Mouse (Mus musculus): ENCODE results near the gene Usp21. TPM values are rescaled to one million over a fixed set of nuclear protein-coding genes. Genes with fewer than 3 reads are reported as not detected.

Usp21 gene
- polyA plus RNA-seq, 2 experiments: 17.4 to 18.0 TPM

- H3K36me3 ChIP-seq (replicated peaks; ENCODE audit: control insufficient read depth, insufficient read depth, low read depth): no peaks in the 10 kb centered on the region
- DNase-seq (ENCODE audit: low read depth in 3 of 3, low spot score in 3 of 3) (no peak), ATAC-seq (ENCODE audit: insufficient read depth) (no peak)
- no peak overlapping the region for H3K9ac ChIP-seq (replicated peaks)
- H3K27me3 ChIP-seq (ENCODE audit: control insufficient read depth, insufficient read depth, low read length): peaks cover 10% of the 10 kb centered on the region
- 62% methylated on average over 9 of the region's 9 CpGs for WGBS (ENCODE audit: insufficient replicate concordance)
- TF ChIP-seq EP300 (IDR thresholded peaks at IDR 0.05; ENCODE audit: low read depth): no peak
- TF ChIP-seq CTCF (IDR thresholded peaks at IDR 0.05; ENCODE audit: low read depth): no peak
- no peak overlapping the region for H3K4me3 ChIP-seq (ENCODE audit: insufficient read depth in 1 of 2, low read depth in 2 of 2, low read length in 2 of 2)
- no peak overlapping the region for H3K27ac ChIP-seq
- H3K4me2 ChIP-seq (ENCODE audit: low read depth): no peak overlapping the region
- H3K9me3 ChIP-seq (ENCODE audit: control insufficient read depth, low read length): no peaks in the 10 kb centered on the region
- peaks cover 0 to 15% of the 10 kb centered on the region in 2 experiments; a peak in 2 of 4 replicates for H3K4me1 ChIP-seq (replicated peaks; ENCODE audit: control insufficient read depth in 2 of 2, insufficient read depth in 2 of 2, low read length in 1 of 2)
Measured at GRCm38 (mm10) chr1:171257781-171258180, 30.0 kb downstream of the Usp21 start.

- DNase-seq (ENCODE audit: low read depth in 3 of 3, low spot score in 3 of 3) (peak in 1 of 3 experiments; percentile 63), ATAC-seq (ENCODE audit: insufficient read depth) (no peak)
- H3K36me3 ChIP-seq (replicated peaks; ENCODE audit: control insufficient read depth, insufficient read depth, low read depth): no peaks in the 10 kb centered on the region
- H3K4me3 ChIP-seq (ENCODE audit: insufficient read depth in 1 of 2, low read depth in 2 of 2, low read length in 2 of 2): no peak overlapping the region
- H3K4me1 ChIP-seq (replicated peaks; ENCODE audit: control insufficient read depth in 2 of 2, insufficient read depth in 2 of 2, low read length in 1 of 2): peaks cover 0 to 11% of the 10 kb centered on the region in 2 experiments; a peak in 2 of 4 replicates
- no peak overlapping the region for H3K9ac ChIP-seq (replicated peaks)
- H3K27ac ChIP-seq: no peak overlapping the region
- 53% methylated on average over 15 of the region's 15 CpGs for WGBS (ENCODE audit: insufficient replicate concordance)
- H3K4me2 ChIP-seq (ENCODE audit: low read depth): no peak overlapping the region
- no peaks in the 10 kb centered on the region for H3K9me3 ChIP-seq (ENCODE audit: control insufficient read depth, low read length)
- TF ChIP-seq EP300 (IDR thresholded peaks at IDR 0.05; ENCODE audit: low read depth) (no peak), CTCF (IDR thresholded peaks at IDR 0.05; ENCODE audit: low read depth) (peak; percentile 85)
- H3K27me3 ChIP-seq (ENCODE audit: control insufficient read depth, insufficient read depth, low read length): peaks cover 13% of the 10 kb centered on the region
Measured at GRCm38 (mm10) chr1:171256937-171257548, 30.7 kb downstream of the Usp21 start.

GRCm38 (mm10) chr1:171256095-171256818 lies 31.5 kb downstream of the Usp21 start:
- no peak for TF ChIP-seq EP300 (IDR thresholded peaks at IDR 0.05; ENCODE audit: low read depth)
- no peak for TF ChIP-seq CTCF (IDR thresholded peaks at IDR 0.05; ENCODE audit: low read depth)
- no peak overlapping the region for H3K27ac ChIP-seq
- H3K4me3 ChIP-seq (ENCODE audit: insufficient read depth in 1 of 2, low read depth in 2 of 2, low read length in 2 of 2): no peak overlapping the region
- ATAC-seq (ENCODE audit: insufficient read depth): no peak
- no peaks in the 10 kb centered on the region for H3K36me3 ChIP-seq (replicated peaks; ENCODE audit: control insufficient read depth, insufficient read depth, low read depth)
- no peak overlapping the region for H3K4me2 ChIP-seq (ENCODE audit: low read depth)
- H3K9me3 ChIP-seq (ENCODE audit: control insufficient read depth, low read length): no peaks in the 10 kb centered on the region
- peaks cover 0 to 10% of the 10 kb centered on the region in 2 experiments; a peak in 2 of 4 replicates for H3K4me1 ChIP-seq (replicated peaks; ENCODE audit: control insufficient read depth in 2 of 2, insufficient read depth in 2 of 2, low read length in 1 of 2)
- no peak for DNase-seq (ENCODE audit: low read depth in 3 of 3, low spot score in 3 of 3)
- no peak overlapping the region for H3K9ac ChIP-seq (replicated peaks)
- H3K27me3 ChIP-seq (ENCODE audit: control insufficient read depth, insufficient read depth, low read length): peaks cover 18% of the 10 kb centered on the region
- 76% methylated on average over 24 of the region's 24 CpGs for WGBS (ENCODE audit: insufficient replicate concordance)

GRCm38 (mm10) chr1:171252415-171252814 lies 35.4 kb downstream of the Usp21 start:
- Histone ChIP-seq H3K4me1 (replicated peaks; ENCODE audit: control insufficient read depth in 2 of 2, insufficient read depth in 2 of 2, low read length in 1 of 2) (peaks cover 6 to 8% of the 10 kb centered on the region in 2 experiments), H3K9ac (replicated peaks) (no peak overlapping the region), H3K27me3 (ENCODE audit: control insufficient read depth, insufficient read depth, low read length) (peaks cover 25% of the 10 kb centered on the region), H3K4me3 (ENCODE audit: insufficient read depth in 1 of 2, low read depth in 2 of 2, low read length in 2 of 2) (no peak overlapping the region), H3K36me3 (replicated peaks; ENCODE audit: control insufficient read depth, insufficient read depth, low read depth) (no peaks in the 10 kb centered on the region), H3K4me2 (ENCODE audit: low read depth) (no peak overlapping the region), H3K27ac (no peak overlapping the region), H3K9me3 (ENCODE audit: control insufficient read depth, low read length) (no peaks in the 10 kb centered on the region)
- ATAC-seq (ENCODE audit: insufficient read depth): no peak
- TF ChIP-seq EP300 (IDR thresholded peaks at IDR 0.05; ENCODE audit: low read depth) (no peak), CTCF (IDR thresholded peaks at IDR 0.05; ENCODE audit: low read depth) (no peak)
- 62% methylated on average over 17 of the region's 17 CpGs for WGBS (ENCODE audit: insufficient replicate concordance)
- no peak for DNase-seq (ENCODE audit: low read depth in 3 of 3, low spot score in 3 of 3)

GRCm38 (mm10) chr1:171251594-171252324 lies 36.0 kb downstream of the Usp21 start:
- no peak for ATAC-seq (ENCODE audit: insufficient read depth)
- H3K27ac ChIP-seq: no peak overlapping the region
- DNase-seq (ENCODE audit: low read depth in 3 of 3, low spot score in 3 of 3): no peak

More at GRCm38 (mm10) chr1:171251594-171252324, 36.0 kb downstream of the Usp21 start:
- peaks cover 6 to 9% of the 10 kb centered on the region in 2 experiments for H3K4me1 ChIP-seq (replicated peaks; ENCODE audit: control insufficient read depth in 2 of 2, insufficient read depth in 2 of 2, low read length in 1 of 2)
- H3K27me3 ChIP-seq (ENCODE audit: control insufficient read depth, insufficient read depth, low read length): peaks cover 25% of the 10 kb centered on the region
- no peak for TF ChIP-seq CTCF (IDR thresholded peaks at IDR 0.05; ENCODE audit: low read depth)
- TF ChIP-seq EP300 (IDR thresholded peaks at IDR 0.05; ENCODE audit: low read depth): no peak
- 24% methylated on average over 13 of the region's 13 CpGs for WGBS (ENCODE audit: insufficient replicate concordance)
- no peak overlapping the region for H3K9ac ChIP-seq (replicated peaks)
- H3K9me3 ChIP-seq (ENCODE audit: control insufficient read depth, low read length): no peaks in the 10 kb centered on the region
- no peaks in the 10 kb centered on the region for H3K36me3 ChIP-seq (replicated peaks; ENCODE audit: control insufficient read depth, insufficient read depth, low read depth)
- no peak overlapping the region for H3K4me3 ChIP-seq (ENCODE audit: insufficient read depth in 1 of 2, low read depth in 2 of 2, low read length in 2 of 2)
- H3K4me2 ChIP-seq (ENCODE audit: low read depth): no peak overlapping the region
